Mouse (Mus musculus) urinary bladder, adult 2 months (tissue): ENCODE results near the gene Ash1l. TPM values are rescaled to one million over a fixed set of nuclear protein-coding genes. Genes with fewer than 3 reads are reported as not detected.

Experiments
- DNase-seq: peaks from one replicate; pipeline ENCODE4 v3.0.0; 2022; ENCODE audit warnings: low spot score
- polyA plus RNA-seq: library from polyadenylated mRNA; depleted of rRNA; stranded (reverse); fragments of >200 nt; gene quantifications from 2 replicates; pipeline ENCODE4 v1.2.3, GENCODE M21; 2012; rRNA removed

The Ash1l gene
- polyA plus RNA-seq, 1 experiment = 20.0 TPM

- DNase-seq = no peak
Measured at GRCm38 (mm10) chr3:89091811-89092508, 141.5 kb downstream of the Ash1l start.

GRCm38 (mm10) chr3:89092509-89093090 lies 142.2 kb downstream of the Ash1l start:
- no peak for DNase-seq

- peak; percentile 41 for DNase-seq
Measured at GRCm38 (mm10) chr3:89093175-89093574, 142.8 kb downstream of the Ash1l start, which contains the start of gene Rusc1. Rusc1 (minus strand) TSS chr3:89093311.

- no peak for DNase-seq
Measured at GRCm38 (mm10) chr3:89094021-89094420, 143.6 kb downstream of the Ash1l start.

- no peak for DNase-seq
Measured at GRCm38 (mm10) chr3:89100811-89101210, 150.4 kb downstream of the Ash1l start, which contains the start of gene Gm43738. Gm43738 (minus strand) TSS chr3:89101099.

- DNase-seq = no peak
Measured at GRCm38 (mm10) chr3:89101459-89101811, 151.0 kb downstream of the Ash1l start.

GRCm38 (mm10) chr3:89101812-89102494 lies 151.5 kb downstream of the Ash1l start, which contains the start of gene Fdps:
Fdps (minus strand) TSS chr3:89101959.
- DNase-seq = peak; percentile 64

GRCm38 (mm10) chr3:89102495-89103290 lies 152.3 kb downstream of the Ash1l start:
- no peak for DNase-seq

GRCm38 (mm10) chr3:89103291-89103595 lies 152.8 kb downstream of the Ash1l start:
- no peak for DNase-seq

- no peak for DNase-seq
Measured at GRCm38 (mm10) chr3:89106881-89107280, 156.5 kb downstream of the Ash1l start.

- DNase-seq = no peak
Measured at GRCm38 (mm10) chr3:89107545-89107944, 157.1 kb downstream of the Ash1l start.

- DNase-seq = no peak
Measured at GRCm38 (mm10) chr3:89108146-89108545, 157.7 kb downstream of the Ash1l start.

- DNase-seq = no peak
Measured at GRCm38 (mm10) chr3:89113058-89113457, 162.6 kb downstream of the Ash1l start.

GRCm38 (mm10) chr3:89115522-89115921 lies 165.1 kb downstream of the Ash1l start:
- no peak for DNase-seq

- no peak for DNase-seq
Measured at GRCm38 (mm10) chr3:89123313-89123712, 172.9 kb downstream of the Ash1l start.

- no peak for DNase-seq
Measured at GRCm38 (mm10) chr3:89124241-89124640, 173.8 kb downstream of the Ash1l start.

- DNase-seq = no peak
Measured at GRCm38 (mm10) chr3:89125981-89126380, 175.6 kb downstream of the Ash1l start.

Other genes starting within 250 kb of the Ash1l start
- 81.4 and 89.3 TPM in 2 replicates for gene Rit1, start 233.8 kb upstream of the Ash1l start, polyA plus RNA-seq
- gene Syt11, start 175.5 kb upstream of the Ash1l start, polyA plus RNA-seq = 9.7 and 11.3 TPM in 2 replicates
- gene Gon4l, start 115.4 kb upstream of the Ash1l start, polyA plus RNA-seq = 15.2 and 19.1 TPM in 2 replicates
- 28.3 and 32.8 TPM in 2 replicates for gene Msto1, start 36.6 kb upstream of the Ash1l start, polyA plus RNA-seq
- 111 and 117 TPM in 2 replicates for gene Dap3, start 559 bp downstream of the Ash1l start, polyA plus RNA-seq
- gene Rusc1, start 142.7 kb downstream of the Ash1l start, polyA plus RNA-seq = 45.9 and 51.5 TPM in 2 replicates
- not detected in 2 replicates for gene Gm43738, start 150.5 kb downstream of the Ash1l start, polyA plus RNA-seq
- gene Fdps, start 151.3 kb downstream of the Ash1l start, polyA plus RNA-seq = 83.1 and 101 TPM in 2 replicates
- gene Pklr, start 185.5 kb downstream of the Ash1l start, polyA plus RNA-seq = not detected in 2 replicates
- 0.44 and 0.49 TPM in 2 replicates for gene Hcn3, start 209.6 kb downstream of the Ash1l start, polyA plus RNA-seq
- 73.9 and 89.8 TPM in 2 replicates for gene Clk2, start 214.2 kb downstream of the Ash1l start, polyA plus RNA-seq
- gene Scamp3, start 226.9 kb downstream of the Ash1l start, polyA plus RNA-seq = 69.8 and 72.3 TPM in 2 replicates
- 32.9 and 42.3 TPM in 2 replicates for gene Fam189b, start 232.5 kb downstream of the Ash1l start, polyA plus RNA-seq